ENCODE assay signal across 8 mouse cellular contexts in the genomic region with DNA sequence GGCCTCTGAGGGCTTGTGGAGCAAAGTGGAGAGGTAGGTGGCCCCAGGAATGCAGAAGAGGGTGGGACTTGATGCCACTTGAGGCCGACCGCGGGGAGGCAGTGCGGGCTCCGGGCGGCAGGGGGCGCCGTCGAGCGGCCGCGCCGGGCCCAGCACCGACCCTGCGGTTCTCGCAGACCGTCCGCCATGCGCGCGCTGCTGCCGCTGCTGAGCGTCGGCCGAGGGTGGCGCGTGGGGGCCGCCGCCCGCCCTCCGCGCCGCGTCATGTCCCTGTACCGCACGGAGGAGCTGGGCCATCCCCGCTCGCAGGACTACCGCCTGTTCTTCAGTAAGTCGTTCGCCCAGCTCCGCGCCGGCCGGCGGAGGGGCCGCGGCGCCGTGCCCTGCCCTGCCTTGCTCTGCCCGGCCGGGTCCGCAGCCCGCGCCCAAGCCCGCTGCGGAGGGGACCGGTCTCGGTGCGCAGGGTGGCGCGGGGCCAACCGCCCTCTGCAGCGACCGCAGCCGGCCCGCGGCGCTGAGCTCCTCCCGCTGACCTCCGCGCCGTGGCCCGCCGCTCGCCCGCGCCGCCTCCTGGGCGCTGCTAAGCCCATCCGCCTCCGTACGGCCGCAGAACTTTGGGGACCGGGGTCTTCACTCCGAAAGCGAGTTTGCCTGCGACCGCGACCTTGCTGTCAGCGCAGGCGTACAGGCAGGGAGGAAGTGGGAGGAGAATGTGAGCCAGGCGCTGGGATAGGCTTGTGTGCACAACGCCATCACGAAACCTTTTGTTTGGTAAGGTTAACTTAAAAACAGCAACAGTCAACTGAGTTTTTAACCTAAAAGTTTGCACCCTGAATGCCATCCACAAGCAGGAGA. TPM values are rescaled to one million over a fixed set of nuclear protein-coding genes. Genes with fewer than 3 reads are reported as not detected.
A peak's percentile ranks its signal among the peaks of the same experiment; 100 is the strongest.
DNase-seq lines count a peak whose midpoint lies in the region; ATAC-seq and TF ChIP-seq lines count a peak whose summit lies in the region.

A gene (plus strand): TSS at position 157 of the 855 bp plus-strand sequence.

- no peaks in the 10 kb centered on the region for H3K4me1 ChIP-seq in bone marrow, adult 2 months (ENCODE audit: control insufficient read depth, insufficient read depth, low read length)
- 0 out of 2 replicates have a peak, but pooled peaks cover 7% of the 10 kb centered on the region for H3K4me1 ChIP-seq in embryonic facial prominence, embryonic 15.5 days
- H3K4me1 ChIP-seq in kidney, embryonic 14.5 days (ENCODE audit: control insufficient read depth, insufficient read depth, low read length): no peaks in the 10 kb centered on the region

- no peaks in the 10 kb centered on the region for H3K27me3 ChIP-seq in embryonic facial prominence, embryonic 15.5 days
- no peaks in the 10 kb centered on the region for H3K27me3 ChIP-seq in kidney, embryonic 14.5 days (ENCODE audit: control insufficient read depth, insufficient read depth, low read length)

- H3K9ac ChIP-seq in embryonic facial prominence, embryonic 15.5 days: peak within 1 kb of the TSS; percentile 91
- peak within 1 kb of the TSS; percentile 94 for H3K9ac ChIP-seq in kidney, embryonic 14.5 days (ENCODE audit: low read depth, low read length)

- under 1% methylated on average over 94 of the region's 95 CpGs for WGBS in bone marrow, adult 2 months
- under 1% methylated on average over 84 of the region's 95 CpGs for WGBS in embryonic facial prominence, embryonic 15.5 days
- WGBS in kidney, embryonic 14.5 days: under 1% methylated on average over 65 of the region's 95 CpGs

- H3K4me2 ChIP-seq in embryonic facial prominence, embryonic 15.5 days (replicated peaks): peak within 1 kb of the TSS; percentile 60
- peak within 1 kb of the TSS; percentile 54 for H3K4me2 ChIP-seq in kidney, embryonic 14.5 days (replicated peaks; ENCODE audit: low read depth, low read length)

- peak within 1 kb of the TSS; percentile 99 for H3K27ac ChIP-seq in bone marrow, adult 2 months (ENCODE audit: control insufficient read depth, insufficient read depth, low read depth, low read length, poor library complexity)
- peak within 1 kb of the TSS; percentile 98 for H3K27ac ChIP-seq in embryonic facial prominence, embryonic 15.5 days (replicated peaks)
- H3K27ac ChIP-seq in kidney, embryonic 14.5 days (ENCODE audit: low read depth, low read length): peak within 1 kb of the TSS; percentile 97

- H3K4me3 ChIP-seq in bone marrow, adult 2 months (replicated peaks; ENCODE audit: control insufficient read depth, low read depth, low read length): peak within 1 kb of the TSS; percentile 82
- peak within 1 kb of the TSS; percentile 81 for H3K4me3 ChIP-seq in embryonic facial prominence, embryonic 15.5 days (replicated peaks)
- peak within 1 kb of the TSS; percentile 79 for H3K4me3 ChIP-seq in kidney, embryonic 14.5 days (ENCODE audit: low read length)

- H3K36me3 ChIP-seq in embryonic facial prominence, embryonic 15.5 days: no peaks in the 10 kb centered on the region
- H3K36me3 ChIP-seq in kidney, embryonic 14.5 days (ENCODE audit: control insufficient read depth, insufficient read depth, low read length): no peaks in the 10 kb centered on the region

- peak; percentile 83; the same call in 1 of the 2 replicates for TF ChIP-seq POLR2A in bone marrow, adult 2 months (IDR thresholded peaks at IDR 0.05; ENCODE audit: borderline replicate concordance, control insufficient read depth, low read depth, low read length)

- peak; percentile 70 for TF ChIP-seq CTCF in bone marrow, adult 2 months (IDR thresholded peaks at IDR 0.05; ENCODE audit: control insufficient read depth, insufficient read depth, low read length)

- no peaks in the 10 kb centered on the region for H3K9me3 ChIP-seq in embryonic facial prominence, embryonic 15.5 days (replicated peaks)
- peaks cover 8% of the 10 kb centered on the region for H3K9me3 ChIP-seq in kidney, embryonic 14.5 days (ENCODE audit: control insufficient read depth, low read length)

- peak; percentile 94 for ATAC-seq in embryonic facial prominence, embryonic 15.5 days (ENCODE audit: insufficient number of reproducible peaks, low FRiP score, low TSS enrichment, low read depth)
- peak; percentile 95 for ATAC-seq in kidney, embryonic 14.5 days (ENCODE audit: low FRiP score, low TSS enrichment)
- ATAC-seq in monocyte, adult 5-6 weeks (replicated peaks; ENCODE audit: insufficient number of reproducible peaks, low FRiP score, low TSS enrichment, poor library complexity, severe bottlenecking): peak; percentile 77

- DNase-seq in 416B (ENCODE audit: low read depth): peak; percentile 92
- DNase-seq in heart, adult 9 months (ENCODE audit: low spot score in 2 of 2): peak; percentile 85 to 86
- DNase-seq in liver: peak; percentile 82
- peak; percentile 77 to 90 for DNase-seq in spleen, postnatal 4 days (ENCODE audit: low spot score in 2 of 2)

RNA-seq across cellular contexts. Expression of the gene that starts here (rescaled TPM):
- 23.9 and 27.3 TPM in 2 replicates for polyA plus RNA-seq in bone marrow, adult 2 months (2011; ENCODE audit: insufficient read depth, insufficient read length, low replicate concordance, missing spikeins)
- polyA plus RNA-seq in embryonic facial prominence, embryonic 15.5 days (2015; fragmentation: Nextera tagmentation; extraction: Ambion mirVana): 74.8 and 79.6 TPM in 2 replicates
- polyA plus RNA-seq in kidney, embryonic 14.5 days (2014; fragmentation: Nextera tagmentation; extraction: Ambion mirVana): 96.9 and 101 TPM in 2 replicates
- 18.8 to 39.6 TPM (median 24.8 TPM) in 3 replicates for total RNA-seq in monocyte, adult 5-6 weeks (2017)

Comparison
In these comparisons a context has a peak if more than half of its experiments do, and no peak if none do; other contexts are left out.
1. Peak in every context shown above with its lines: DNase-seq, ATAC-seq, H3K4me3 ChIP-seq and H3K27ac ChIP-seq.